In the genomic region with DNA sequence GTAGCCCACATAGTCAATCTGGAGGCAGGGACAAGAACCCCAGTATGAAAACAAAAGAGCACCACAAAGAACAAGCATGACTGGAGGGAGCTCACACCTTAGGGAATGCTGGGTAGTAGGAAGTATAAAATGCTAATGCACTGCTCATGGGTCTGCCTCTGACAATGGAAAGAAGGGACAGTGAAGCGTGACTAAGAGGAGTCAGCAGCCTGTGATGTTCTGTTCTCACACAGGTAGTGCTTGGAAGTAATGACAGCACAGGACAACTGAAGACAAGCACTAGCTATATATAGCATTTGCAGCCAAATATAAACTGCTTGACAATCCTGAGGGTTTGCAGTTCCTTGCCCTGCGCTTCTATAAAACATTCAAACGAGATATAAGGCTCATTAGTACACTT, we compare ENCODE assay signal across 16 mouse cellular contexts. TPM values are rescaled to one million over a fixed set of nuclear protein-coding genes. Genes with fewer than 3 reads are reported as not detected.
DNase-seq lines count a peak whose midpoint lies in the region; ATAC-seq and TF ChIP-seq lines count a peak whose summit lies in the region.
"Had no signal": no experiment of that assay in that cellular context is flagged by ENCODE, and none has a peak within 500 bp of the region (broad histone marks: within the 10 kb centered on the region; RNA-seq: fewer than 3 reads in every experiment).

No protein-coding gene starts in this region.

- 72% methylated on average over 3 of the region's 3 CpGs for WGBS in forebrain, embryonic 15.5 days
- 86% methylated on average over 3 of the region's 3 CpGs for WGBS in forebrain, embryonic 11.5 days
- WGBS in kidney, embryonic 16.5 days: 64% methylated on average over 3 of the region's 3 CpGs
- 74% methylated on average over 3 of the region's 3 CpGs for WGBS in hindbrain, embryonic 13.5 days

- TF ChIP-seq POLR2A in ES-Bruce4 (IDR thresholded peaks at IDR 0.05; ENCODE audit: insufficient read depth, low read length): no peak

- H3K4me2 ChIP-seq in forebrain, embryonic 15.5 days (replicated peaks): no peak overlapping the region
- H3K4me2 ChIP-seq in forebrain, embryonic 11.5 days (ENCODE audit: low read depth, low read length, severe bottlenecking): no peak overlapping the region
- no peak overlapping the region for H3K4me2 ChIP-seq in kidney, embryonic 16.5 days (replicated peaks; ENCODE audit: low read depth, low read length)
- no peak overlapping the region for H3K4me2 ChIP-seq in hindbrain, embryonic 13.5 days
- H3K4me2 ChIP-seq: embryonic facial prominence, embryonic 13.5 days; liver, embryonic 15.5 days; neural tube, embryonic 15.5 days had no signal

- no peaks in the 10 kb centered on the region for H3K27me3 ChIP-seq in forebrain, embryonic 15.5 days
- no peaks in the 10 kb centered on the region for H3K27me3 ChIP-seq in forebrain, embryonic 11.5 days (ENCODE audit: control insufficient read depth, insufficient read depth, low read length)
- H3K27me3 ChIP-seq in kidney, embryonic 16.5 days (ENCODE audit: insufficient read depth, low read length): no peaks in the 10 kb centered on the region
- no peaks in the 10 kb centered on the region for H3K27me3 ChIP-seq in ES-Bruce4 (ENCODE audit: control insufficient read depth, insufficient read depth, low read length, poor library complexity, severe bottlenecking)
- H3K27me3 ChIP-seq in hindbrain, embryonic 13.5 days: no peaks in the 10 kb centered on the region
- H3K27me3 ChIP-seq: embryonic facial prominence, embryonic 13.5 days; liver, embryonic 15.5 days; megakaryocyte, embryonic 14.5 days; neural tube, embryonic 15.5 days had no signal

- H3K36me3 ChIP-seq in forebrain, embryonic 15.5 days: no peaks in the 10 kb centered on the region
- H3K36me3 ChIP-seq in forebrain, embryonic 11.5 days (ENCODE audit: control insufficient read depth, insufficient read depth, low read length): no peaks in the 10 kb centered on the region; the same call in 1 of the 2 replicates
- no peaks in the 10 kb centered on the region for H3K36me3 ChIP-seq in kidney, embryonic 16.5 days (ENCODE audit: insufficient read depth, low read length)
- H3K36me3 ChIP-seq in ES-Bruce4 (ENCODE audit: control insufficient read depth, insufficient read depth, low read length, poor library complexity, severe bottlenecking): peaks cover 8% of the 10 kb centered on the region
- H3K36me3 ChIP-seq in hindbrain, embryonic 13.5 days: no peaks in the 10 kb centered on the region
- H3K36me3 ChIP-seq: liver, embryonic 15.5 days; neural tube, embryonic 15.5 days had no signal

- peak overlapping the region; percentile 39; the same call in 1 of the 2 replicates for H3K27ac ChIP-seq in forebrain, embryonic 15.5 days (replicated peaks)
- H3K27ac ChIP-seq in forebrain, embryonic 11.5 days (ENCODE audit: low read depth, low read length): no peak overlapping the region
- H3K27ac ChIP-seq in kidney, embryonic 16.5 days (ENCODE audit: low read length): 0 out of 2 replicates have a peak overlapping the region, but pooled peaks have one; percentile 7
- 0 out of 2 replicates have a peak overlapping the region, but pooled peaks have one; percentile 19 for H3K27ac ChIP-seq in ES-Bruce4 (ENCODE audit: insufficient read depth, low read length)
- H3K27ac ChIP-seq in hindbrain, embryonic 13.5 days: peak overlapping the region; percentile 58
- H3K27ac ChIP-seq: embryonic facial prominence, embryonic 13.5 days; liver, embryonic 15.5 days; neural tube, embryonic 15.5 days had no signal

- no peaks in the 10 kb centered on the region for H3K9me3 ChIP-seq in forebrain, embryonic 15.5 days
- H3K9me3 ChIP-seq in forebrain, embryonic 11.5 days (ENCODE audit: control insufficient read depth, low read length): no peaks in the 10 kb centered on the region
- H3K9me3 ChIP-seq in kidney, embryonic 16.5 days (ENCODE audit: low read length): no peaks in the 10 kb centered on the region
- peaks cover 10% of the 10 kb centered on the region for H3K9me3 ChIP-seq in ES-Bruce4 (replicated peaks; ENCODE audit: control insufficient read depth, insufficient read depth, low read length, poor library complexity, severe bottlenecking)
- no peaks in the 10 kb centered on the region for H3K9me3 ChIP-seq in hindbrain, embryonic 13.5 days
- H3K9me3 ChIP-seq: embryonic facial prominence, embryonic 13.5 days; liver, embryonic 15.5 days; megakaryocyte, embryonic 14.5 days; neural tube, embryonic 15.5 days had no signal

- H3K9ac ChIP-seq in forebrain, embryonic 15.5 days (replicated peaks): no peak overlapping the region
- no peak overlapping the region for H3K9ac ChIP-seq in forebrain, embryonic 11.5 days (ENCODE audit: low read length)
- H3K9ac ChIP-seq in kidney, embryonic 16.5 days (replicated peaks; ENCODE audit: low read length): no peak overlapping the region
- H3K9ac ChIP-seq in ES-Bruce4 (ENCODE audit: low read depth, poor library complexity, severe bottlenecking): no peak overlapping the region
- H3K9ac ChIP-seq in hindbrain, embryonic 13.5 days: no peak overlapping the region
- H3K9ac ChIP-seq: embryonic facial prominence, embryonic 13.5 days; forebrain, postnatal 0 days; liver, embryonic 15.5 days; neural tube, embryonic 15.5 days had no signal

- peaks cover 31% of the 10 kb centered on the region for H3K4me1 ChIP-seq in forebrain, embryonic 15.5 days
- 0 out of 2 replicates have a peak, but pooled peaks cover 2% of the 10 kb centered on the region for H3K4me1 ChIP-seq in forebrain, embryonic 11.5 days (replicated peaks; ENCODE audit: control insufficient read depth, insufficient read depth, low read length)
- H3K4me1 ChIP-seq in kidney, embryonic 16.5 days (ENCODE audit: insufficient read depth, low read length): peaks cover 13% of the 10 kb centered on the region
- H3K4me1 ChIP-seq in ES-Bruce4 (ENCODE audit: control insufficient read depth, insufficient read depth, low read length): no peaks in the 10 kb centered on the region
- H3K4me1 ChIP-seq in hindbrain, embryonic 13.5 days (replicated peaks): peaks cover 29% of the 10 kb centered on the region
- H3K4me1 ChIP-seq: liver, embryonic 15.5 days had no signal

- TF ChIP-seq CTCF in ES-Bruce4 (IDR thresholded peaks at IDR 0.05; ENCODE audit: low read depth, low read length): no peak

- DNase-seq in forebrain, embryonic 11.5 days (ENCODE audit: low spot score): no peak
- no peak for DNase-seq in kidney, postnatal 25 days
- no peak for DNase-seq in adrenal gland, postnatal 14 days
- DNase-seq: cerebellum, postnatal 14 days; forebrain, postnatal 0 days; kidney, postnatal 10 days; thymus, postnatal 14 days had no signal

- no peak overlapping the region for H3K4me3 ChIP-seq in forebrain, embryonic 15.5 days
- no peak overlapping the region for H3K4me3 ChIP-seq in forebrain, embryonic 11.5 days (ENCODE audit: low read depth, low read length)
- H3K4me3 ChIP-seq in kidney, embryonic 16.5 days (ENCODE audit: low read length): no peak overlapping the region
- no peak overlapping the region for H3K4me3 ChIP-seq in ES-Bruce4 (ENCODE audit: low read depth, low read length)
- H3K4me3 ChIP-seq in hindbrain, embryonic 13.5 days: no peak overlapping the region
- H3K4me3 ChIP-seq: embryonic facial prominence, embryonic 13.5 days; liver, embryonic 15.5 days; megakaryocyte, embryonic 14.5 days; neural tube, embryonic 15.5 days had no signal

- TF ChIP-seq EP300 in ES-Bruce4 (IDR thresholded peaks at IDR 0.05; ENCODE audit: insufficient read depth, low read depth, low read length): no peak

- ATAC-seq in forebrain, embryonic 15.5 days (replicated peaks): no peak
- no peak for ATAC-seq in forebrain, embryonic 11.5 days (replicated peaks; ENCODE audit: low FRiP score)
- ATAC-seq in kidney, embryonic 16.5 days (ENCODE audit: low FRiP score, low TSS enrichment): peak; percentile 77
- 0 out of 2 replicates have a peak, but pooled peaks have one; percentile 46 for ATAC-seq in hindbrain, embryonic 13.5 days (ENCODE audit: low FRiP score)
- ATAC-seq in CD4-positive, CD25-positive, alpha-beta regulatory T cell, adult 4 months: no peak
- ATAC-seq: forebrain, postnatal 0 days had no signal

RNA-seq across cellular contexts. Expression of a gene that starts 44.3 kb away (rescaled TPM):
- 34.4 and 36.0 TPM in 2 replicates for polyA plus RNA-seq in forebrain, embryonic 15.5 days (2015; fragmentation: Nextera tagmentation; extraction: Ambion mirVana)
- polyA plus RNA-seq in forebrain, embryonic 11.5 days (2014; fragmentation: Nextera tagmentation; extraction: Ambion mirVana): 40.8 and 42.4 TPM in 2 replicates
- 10.8 and 14.8 TPM in 2 replicates for polyA plus RNA-seq in kidney, embryonic 16.5 days (2015; fragmentation: Nextera tagmentation; extraction: Ambion mirVana)
- polyA plus RNA-seq in ES-Bruce4 (2011; ENCODE audit: insufficient read depth, insufficient read length, low read depth, missing spikeins): 357 and 369 TPM in 2 replicates
- 35.3 and 37.9 TPM in 2 replicates for polyA plus RNA-seq in hindbrain, embryonic 13.5 days (2015; fragmentation: Nextera tagmentation; extraction: Ambion mirVana)
- polyA plus RNA-seq in CD4-positive, CD25-positive, alpha-beta regulatory T cell, adult 4 months (2017; shearing (Covaris generic)): 1 to 10 TPM in 1 of 2 experiments, under 1 TPM in 1; 0.43 to 1.3 TPM
- 69.3 and 79.2 TPM in 2 replicates for total RNA-seq in adrenal gland, postnatal 14 days (2021)

Comparison
In these comparisons a context has a peak if more than half of its experiments do, and no peak if none do; other contexts are left out.
1. ATAC-seq: peak in kidney, embryonic 16.5 days (single experiment) and hindbrain, embryonic 13.5 days (single experiment); none in forebrain, embryonic 15.5 days (single experiment), forebrain, embryonic 11.5 days (single experiment) and CD4-positive, CD25-positive, alpha-beta regulatory T cell, adult 4 months (single experiment).